Mouse (Mus musculus) lung, adult 18-20 months (tissue): ENCODE measurements around the gene Cr1l.
A peak's percentile ranks its signal among the peaks of the same experiment; 100 is the strongest.

ENCODE experiments used
- DNase-seq, 2 experiments: peaks; one replicate each; pipeline ENCODE4 v3.0.0; 2022; ENCODE audit warnings: mixed read lengths in 2 of 2

Cr1l gene

DNA sequence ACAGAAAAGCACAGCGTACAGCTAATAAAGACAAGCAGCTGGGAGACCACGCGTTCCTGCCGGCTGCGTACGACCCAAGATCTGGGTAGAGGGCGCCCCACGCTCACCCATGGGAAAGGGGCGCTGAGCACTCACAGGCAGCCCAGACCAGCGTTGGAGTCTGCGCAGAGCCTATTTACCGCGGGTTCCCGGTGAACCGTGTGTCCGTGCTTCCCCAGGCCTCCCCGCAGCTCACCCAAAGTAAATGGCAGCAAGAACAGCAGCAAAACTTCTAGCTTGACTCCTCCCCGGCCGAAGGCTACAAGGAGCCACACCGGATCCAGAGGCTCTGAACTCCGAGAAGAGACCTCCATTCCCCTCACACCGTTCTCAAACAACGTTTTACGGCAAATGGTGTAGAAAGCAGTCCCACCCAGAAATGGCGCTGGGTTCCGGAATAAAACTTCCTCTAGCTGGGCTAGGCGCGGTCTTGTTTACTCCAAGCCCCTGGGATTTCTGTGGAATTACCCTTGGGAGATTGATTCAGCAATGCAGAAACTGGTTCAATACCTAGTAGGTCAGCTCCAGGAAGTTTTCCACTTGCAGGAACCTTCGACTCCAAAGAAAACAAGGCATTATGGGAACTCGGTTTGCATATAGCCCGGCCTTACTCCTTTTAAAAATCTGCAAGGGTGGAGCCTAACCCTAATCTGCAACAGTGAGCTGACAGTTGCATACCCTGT is at the start of gene Cr1l:
TSS of gene Cr1l (minus strand) at position 634 of the 722 bp plus-strand sequence.
- DNase-seq = peak; percentile 89 to 91

DNA sequence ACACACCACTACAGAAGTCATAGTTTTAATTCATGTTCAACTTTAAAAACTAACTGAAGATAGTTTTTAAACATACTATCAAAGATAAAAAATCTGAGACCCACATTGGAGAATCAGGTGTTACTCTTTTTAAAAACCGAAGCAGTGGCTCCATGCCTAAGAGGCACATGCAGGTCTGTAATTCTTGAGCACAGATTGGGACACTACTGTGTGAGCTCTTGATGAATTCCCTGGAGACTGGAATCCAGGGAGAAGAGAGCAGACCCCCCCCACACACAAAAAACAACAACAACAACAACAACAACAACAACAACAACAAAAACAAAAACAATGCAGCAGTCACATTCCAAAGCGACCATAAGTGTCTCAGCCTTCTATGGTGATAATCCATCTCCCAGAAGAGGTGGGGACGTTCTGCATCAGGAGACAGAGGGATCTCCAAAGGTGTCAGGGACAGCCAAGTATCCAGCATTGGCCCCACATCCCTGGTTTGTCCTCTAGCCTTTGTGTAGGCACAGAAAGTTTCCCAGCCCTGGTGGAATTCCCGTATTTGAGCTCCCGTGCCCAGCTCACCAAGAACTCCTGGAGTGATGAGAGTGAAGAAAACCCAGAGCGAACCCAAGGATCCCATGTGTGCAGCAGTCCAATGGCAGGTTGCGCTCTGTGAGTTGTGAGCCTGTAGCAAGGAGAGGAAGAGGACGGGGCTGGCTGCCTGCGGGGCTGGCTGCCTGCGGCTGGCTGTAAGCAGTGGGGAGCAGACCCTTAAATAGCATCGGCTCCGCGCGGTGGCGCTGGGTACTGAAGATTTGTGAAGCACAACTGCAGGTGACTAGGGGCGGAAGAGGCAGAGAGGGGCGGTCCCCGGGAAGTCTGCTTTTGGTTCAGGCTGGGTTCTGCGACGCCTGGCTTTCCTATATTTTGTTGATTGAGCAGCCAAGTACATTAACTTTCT is 44.9 kb upstream of the Cr1l start, which contains the start of gene Cr2:
TSS of gene Cr2 (minus strand) at position 737 of the 952 bp plus-strand sequence.
- DNase-seq = peak; percentile 17 to 56

- no peak for DNase-seq
Measured at GRCm38 (mm10) chr1:195164996-195165755, 33.8 kb upstream of the Cr1l start.

- peak in 1 of 2 experiments; percentile 10 for DNase-seq
Measured at GRCm38 (mm10) chr1:195132070-195132469, 684 bp upstream of the Cr1l start.

DNA sequence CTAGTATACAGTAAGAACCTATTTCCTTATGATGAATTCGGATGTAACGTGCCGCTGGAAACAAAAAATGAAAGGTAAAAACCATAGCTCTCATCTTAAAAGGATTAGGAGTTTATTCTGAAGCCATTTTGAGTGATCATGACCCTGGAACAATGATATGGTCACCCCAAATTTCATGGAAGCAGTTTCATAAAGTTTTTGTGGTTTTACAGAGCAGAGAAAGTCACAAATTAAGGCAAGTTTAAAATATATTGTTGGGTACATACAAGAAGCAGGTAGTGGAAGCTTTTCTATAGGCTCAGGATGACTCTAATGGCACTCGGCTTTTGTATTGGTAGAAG is 259 bp upstream of the Cr1l start:
- DNase-seq = no peak

GRCm38 (mm10) chr1:195130479-195130878 is 907 bp downstream of the Cr1l start:
- DNase-seq = no peak

DNA sequence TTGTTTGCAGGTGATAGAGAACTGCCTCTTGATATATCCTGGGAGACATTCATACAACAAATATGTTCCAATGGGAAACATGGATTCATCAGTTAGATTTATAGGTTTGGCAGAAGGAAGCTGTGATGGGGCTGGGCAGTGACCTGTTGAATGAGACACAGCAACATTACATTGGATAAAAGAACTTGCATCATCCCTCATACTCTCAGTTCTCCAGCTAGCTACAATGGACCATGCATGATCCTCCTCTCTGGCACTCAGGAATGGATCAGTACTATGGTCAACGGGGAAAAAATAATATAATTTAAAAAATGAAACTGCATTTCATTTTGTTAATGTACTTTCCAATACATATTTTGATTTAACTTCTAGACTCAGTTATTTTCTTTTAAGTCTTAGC is 1.5 kb downstream of the Cr1l start:
- DNase-seq = no peak

DNA sequence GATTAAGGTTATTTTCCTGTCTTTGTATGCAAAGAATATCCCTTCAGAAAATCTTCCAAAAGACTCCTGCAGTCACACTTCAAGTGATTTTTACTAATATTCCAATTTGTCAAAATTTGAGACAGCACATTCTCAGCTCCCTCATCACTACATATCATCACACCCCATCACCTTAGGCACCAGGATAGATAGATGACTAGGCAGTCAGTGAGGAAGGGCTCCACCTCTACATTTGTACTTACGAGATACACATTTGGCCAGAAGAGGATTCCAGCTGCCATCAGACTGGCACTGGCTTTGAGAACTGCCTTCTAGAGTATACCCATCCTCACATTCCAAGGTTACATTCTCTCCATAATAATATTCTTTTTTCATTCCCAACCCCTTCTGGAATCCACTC is 17.0 kb downstream of the Cr1l start:
- DNase-seq = no peak

- DNase-seq = no peak
Measured at GRCm38 (mm10) chr1:195113621-195114020, 17.8 kb downstream of the Cr1l start.

DNA sequence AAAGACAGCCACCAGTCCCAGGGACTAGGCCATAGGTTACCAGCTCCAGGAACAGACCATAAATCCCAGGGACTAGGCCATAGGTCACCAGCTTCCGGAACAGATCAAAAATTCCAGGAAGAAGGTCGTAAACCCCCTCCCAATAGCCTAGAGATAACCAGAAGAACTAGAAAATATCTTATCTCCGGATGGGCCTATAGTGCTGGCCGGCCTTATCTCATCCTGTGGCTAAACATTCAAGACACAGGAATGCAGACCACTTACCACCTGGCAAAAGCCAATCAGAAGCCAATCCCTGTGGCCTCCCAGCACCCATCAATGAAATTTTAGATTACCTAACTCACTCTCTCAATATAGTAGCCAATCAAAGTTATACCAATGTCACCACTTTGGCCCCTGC is 30.7 kb downstream of the Cr1l start:
- DNase-seq = peak in 1 of 2 experiments; percentile 2

GRCm38 (mm10) chr1:195098004-195098403 is 33.4 kb downstream of the Cr1l start:
- DNase-seq = no peak

GRCm38 (mm10) chr1:195092220-195092720 is 39.1 kb downstream of the Cr1l start, which contains the start of gene Cd46:
Gene Cd46, minus strand, starts transcription at chr1:195092249.
- DNase-seq = peak; percentile 88 to 90

- DNase-seq = peak in 1 of 2 experiments; percentile 1
Measured at GRCm38 (mm10) chr1:195091699-195092219, 39.6 kb downstream of the Cr1l start.

GRCm38 (mm10) chr1:195082142-195082541 is 49.2 kb downstream of the Cr1l start:
- DNase-seq = no peak
